Mouse (Mus musculus): ENCODE measurements around the gene Mcm3ap. TPM values are rescaled to one million over a fixed set of nuclear protein-coding genes. Genes with fewer than 3 reads are reported as not detected.

Gene Mcm3ap
- polyA plus RNA-seq, 1 experiment from 2014 or later: 75.1 TPM

DNA sequence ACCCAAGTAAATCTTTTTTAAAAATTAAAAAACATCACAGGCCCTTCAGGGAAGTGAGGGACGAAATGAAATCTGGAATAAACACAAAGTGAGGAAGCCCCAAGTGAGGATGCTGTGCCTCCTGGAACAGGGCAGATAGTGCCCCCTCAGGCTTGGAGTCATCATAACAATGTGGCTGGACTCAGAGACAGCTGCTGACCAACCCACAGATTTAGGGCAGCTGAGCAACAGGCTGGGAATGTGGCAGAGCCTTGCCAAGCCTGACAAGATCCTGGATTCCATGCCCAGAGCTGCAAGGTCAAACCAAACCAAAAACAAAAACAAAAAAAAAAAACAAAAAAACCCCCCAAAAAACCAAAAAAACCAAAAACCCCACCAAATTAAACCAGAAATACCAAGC, 7.5 kb upstream of the Mcm3ap start:
- no peak for ATAC-seq (ENCODE audit: low FRiP score, low read depth)

GRCm38 (mm10) chr10:76462312-76462711, 6.4 kb upstream of the Mcm3ap start:
- Histone ChIP-seq H3K27ac (no peak overlapping the region), H3K4me2 (replicated peaks) (no peak overlapping the region), H3K36me3 (peaks cover 18% of the 10 kb centered on the region; the same call in 1 of the 2 replicates), H3K27me3 (replicated peaks) (no peaks in the 10 kb centered on the region), H3K4me1 (no peaks in the 10 kb centered on the region), H3K4me3 (no peak overlapping the region), H3K9me3 (0 out of 2 replicates have a peak, but pooled peaks cover 5% of the 10 kb centered on the region), H3K9ac (no peak overlapping the region)
- no peak for ATAC-seq (ENCODE audit: low FRiP score, low read depth)
- WGBS: 97% methylated on average over 7 of the region's 7 CpGs

More for the DNA sequence above, 7.5 kb upstream of the Mcm3ap start:
- H3K4me1 ChIP-seq: no peaks in the 10 kb centered on the region
- WGBS: 93% methylated on average over 1 of the region's 1 CpGs
- no peak overlapping the region for H3K9ac ChIP-seq
- H3K9me3 ChIP-seq: 0 out of 2 replicates have a peak, but pooled peaks cover 5% of the 10 kb centered on the region
- no peak overlapping the region for H3K4me3 ChIP-seq
- no peaks in the 10 kb centered on the region for H3K27me3 ChIP-seq (replicated peaks)
- H3K4me2 ChIP-seq (replicated peaks): no peak overlapping the region
- peaks cover 18% of the 10 kb centered on the region; the same call in 1 of the 2 replicates for H3K36me3 ChIP-seq
- H3K27ac ChIP-seq: no peak overlapping the region

GRCm38 (mm10) chr10:76462721-76463120, 6.0 kb upstream of the Mcm3ap start:
- peaks cover 18% of the 10 kb centered on the region; the same call in 1 of the 2 replicates for H3K36me3 ChIP-seq
- 0 out of 2 replicates have a peak, but pooled peaks cover 5% of the 10 kb centered on the region for H3K9me3 ChIP-seq
- no peaks in the 10 kb centered on the region for H3K27me3 ChIP-seq (replicated peaks)
- H3K4me2 ChIP-seq (replicated peaks): no peak overlapping the region
- WGBS: 92% methylated on average over 6 of the region's 6 CpGs
- H3K27ac ChIP-seq: no peak overlapping the region
- no peak overlapping the region for H3K4me3 ChIP-seq
- no peak for ATAC-seq (ENCODE audit: low FRiP score, low read depth)
- no peaks in the 10 kb centered on the region for H3K4me1 ChIP-seq
- no peak overlapping the region for H3K9ac ChIP-seq

GRCm38 (mm10) chr10:76473759-76474158, 5.0 kb downstream of the Mcm3ap start:
- no peak for ATAC-seq (ENCODE audit: low FRiP score, low read depth)
- no peak overlapping the region for H3K27ac ChIP-seq
- no peak overlapping the region for H3K4me2 ChIP-seq (replicated peaks)
- H3K4me1 ChIP-seq: peaks cover 4% of the 10 kb centered on the region; the same call in 1 of the 2 replicates
- no peak overlapping the region for H3K9ac ChIP-seq
- no peak overlapping the region for H3K4me3 ChIP-seq
- H3K27me3 ChIP-seq (replicated peaks): no peaks in the 10 kb centered on the region
- no peaks in the 10 kb centered on the region for H3K9me3 ChIP-seq
- 91% methylated on average over 5 of the region's 5 CpGs for WGBS
- peaks cover 67% of the 10 kb centered on the region for H3K36me3 ChIP-seq

GRCm38 (mm10) chr10:76480851-76481250, 12.1 kb downstream of the Mcm3ap start:
- WGBS: 95% methylated on average over 13 of the region's 13 CpGs
- ATAC-seq (ENCODE audit: low FRiP score, low read depth): no peak
- no peaks in the 10 kb centered on the region for H3K9me3 ChIP-seq
- no peaks in the 10 kb centered on the region for H3K4me1 ChIP-seq
- H3K9ac ChIP-seq: no peak overlapping the region
- H3K4me3 ChIP-seq: no peak overlapping the region
- no peak overlapping the region for H3K27ac ChIP-seq
- H3K36me3 ChIP-seq: peaks cover 95% of the 10 kb centered on the region
- no peak overlapping the region for H3K4me2 ChIP-seq (replicated peaks)
- no peaks in the 10 kb centered on the region for H3K27me3 ChIP-seq (replicated peaks)

DNA sequence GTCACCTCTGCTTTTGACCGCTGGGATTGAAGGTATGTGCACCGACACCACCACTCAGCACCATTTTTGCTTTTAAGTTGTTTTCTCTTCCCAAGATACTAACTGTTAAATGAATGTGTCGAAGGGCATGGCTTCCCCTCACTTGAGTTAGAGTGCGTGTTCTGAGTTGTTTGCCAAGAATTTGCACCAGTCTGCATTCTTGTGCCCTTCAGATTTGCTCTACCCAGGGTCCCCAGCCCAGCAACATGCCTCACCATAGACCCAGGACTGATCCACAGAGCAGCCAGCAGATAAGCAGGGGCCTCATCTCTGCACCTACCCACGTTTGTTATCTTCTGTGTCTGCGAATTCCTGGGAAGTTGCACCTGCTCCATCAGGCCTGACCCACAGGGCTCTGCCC, 12.8 kb downstream of the Mcm3ap start:
- Histone ChIP-seq H3K27me3 (replicated peaks) (no peaks in the 10 kb centered on the region), H3K4me1 (no peaks in the 10 kb centered on the region), H3K9ac (no peak overlapping the region), H3K36me3 (peaks cover 95% of the 10 kb centered on the region), H3K9me3 (no peaks in the 10 kb centered on the region), H3K4me2 (replicated peaks) (no peak overlapping the region), H3K27ac (no peak overlapping the region), H3K4me3 (no peak overlapping the region)
- WGBS: 94% methylated on average over 6 of the region's 6 CpGs
- ATAC-seq (ENCODE audit: low FRiP score, low read depth): no peak

DNA sequence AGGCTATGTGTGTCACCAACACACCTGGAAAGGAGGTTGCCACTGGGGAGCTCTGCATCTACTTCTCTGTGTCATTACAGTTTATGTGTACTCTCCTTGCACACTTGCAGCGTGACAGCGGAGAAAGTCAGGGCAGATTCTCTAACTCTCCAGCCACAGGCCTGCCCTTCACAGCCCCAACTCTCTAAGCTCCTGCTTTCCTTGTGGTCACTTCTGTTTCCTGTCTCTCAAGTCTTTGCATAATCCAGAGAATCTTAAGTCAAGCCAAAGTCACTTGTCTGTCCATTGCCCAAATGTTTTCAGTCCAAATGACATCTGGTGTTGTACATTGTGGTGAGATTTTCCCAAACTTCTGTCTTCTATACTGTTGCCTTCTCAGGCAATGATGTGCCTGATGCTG, 17.6 kb downstream of the Mcm3ap start:
- Histone ChIP-seq H3K9ac (no peak overlapping the region), H3K9me3 (no peaks in the 10 kb centered on the region), H3K4me3 (no peak overlapping the region), H3K4me2 (replicated peaks) (no peak overlapping the region), H3K27me3 (replicated peaks) (no peaks in the 10 kb centered on the region), H3K4me1 (no peaks in the 10 kb centered on the region), H3K27ac (no peak overlapping the region), H3K36me3 (peaks cover 96% of the 10 kb centered on the region)
- 90% methylated on average over 2 of the region's 2 CpGs for WGBS
- ATAC-seq (ENCODE audit: low FRiP score, low read depth): no peak

GRCm38 (mm10) chr10:76488265-76488664, 19.5 kb downstream of the Mcm3ap start:
- no peaks in the 10 kb centered on the region for H3K9me3 ChIP-seq
- H3K36me3 ChIP-seq: peaks cover 90% of the 10 kb centered on the region
- no peak for ATAC-seq (ENCODE audit: low FRiP score, low read depth)
- H3K27ac ChIP-seq: no peak overlapping the region
- 92% methylated on average over 8 of the region's 8 CpGs for WGBS
- H3K27me3 ChIP-seq (replicated peaks): no peaks in the 10 kb centered on the region
- no peak overlapping the region for H3K9ac ChIP-seq
- no peak overlapping the region for H3K4me2 ChIP-seq (replicated peaks)
- no peak overlapping the region for H3K4me3 ChIP-seq
- H3K4me1 ChIP-seq: no peaks in the 10 kb centered on the region

DNA sequence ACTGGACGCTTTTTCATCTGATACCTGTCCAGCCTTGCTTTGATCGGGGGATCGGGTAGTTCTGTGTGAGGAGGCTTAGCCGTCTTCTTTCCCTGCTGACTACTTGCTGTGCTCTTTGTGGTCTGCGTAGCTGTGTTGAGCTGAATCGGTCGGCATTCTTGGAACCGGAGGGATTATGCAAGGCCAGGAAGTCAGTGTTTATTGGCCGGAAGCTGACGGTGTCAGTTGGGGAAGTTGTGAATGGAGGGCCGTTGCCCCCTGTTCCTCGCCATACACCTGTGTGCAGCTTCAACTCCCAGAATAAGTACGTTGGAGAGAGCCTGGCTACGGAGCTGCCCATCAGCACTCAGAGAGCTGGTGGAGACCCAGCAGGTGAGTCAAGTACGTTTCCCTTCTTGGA, 20.5 kb downstream of the Mcm3ap start:
- Histone ChIP-seq H3K36me3 (peaks cover 90% of the 10 kb centered on the region), H3K9me3 (no peaks in the 10 kb centered on the region), H3K4me1 (no peaks in the 10 kb centered on the region), H3K4me2 (replicated peaks) (no peak overlapping the region), H3K27ac (no peak overlapping the region), H3K4me3 (no peak overlapping the region), H3K27me3 (replicated peaks) (no peaks in the 10 kb centered on the region), H3K9ac (no peak overlapping the region)
- no peak for ATAC-seq (ENCODE audit: low FRiP score, low read depth)
- WGBS: 96% methylated on average over 15 of the region's 15 CpGs

DNA sequence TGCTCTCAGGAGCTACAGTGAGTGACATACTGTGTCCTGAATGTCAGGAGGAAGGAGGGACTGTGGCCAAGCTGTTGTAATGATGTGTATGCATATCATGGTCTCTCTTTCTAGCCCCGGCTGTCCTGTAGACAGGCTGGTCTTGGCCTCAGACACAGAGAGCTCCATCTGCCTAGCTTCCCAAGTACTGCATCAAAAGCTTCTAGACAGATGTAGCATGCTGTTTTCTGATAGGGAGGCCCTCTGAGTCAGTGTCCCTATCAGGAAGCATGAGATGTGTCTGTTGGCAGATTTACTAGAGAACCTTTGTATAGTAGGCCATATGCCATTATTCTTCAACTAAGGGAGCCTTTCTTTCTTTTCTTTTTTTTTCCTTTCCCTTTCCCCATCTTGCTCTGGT, 24.8 kb downstream of the Mcm3ap start:
- Histone ChIP-seq H3K9ac (no peak overlapping the region), H3K36me3 (peaks cover 83% of the 10 kb centered on the region), H3K4me2 (replicated peaks) (no peak overlapping the region)

GRCm38 (mm10) chr10:76495501-76495900, 26.8 kb downstream of the Mcm3ap start:
- Histone ChIP-seq H3K9me3 (no peaks in the 10 kb centered on the region), H3K4me1 (no peaks in the 10 kb centered on the region), H3K27ac (no peak overlapping the region), H3K36me3 (peaks cover 84% of the 10 kb centered on the region), H3K27me3 (replicated peaks) (no peaks in the 10 kb centered on the region), H3K4me2 (replicated peaks) (no peak overlapping the region), H3K4me3 (no peak overlapping the region), H3K9ac (no peak overlapping the region)
- 95% methylated on average over 6 of the region's 6 CpGs for WGBS
- ATAC-seq (ENCODE audit: low FRiP score, low read depth): no peak

More for the DNA sequence above, 24.8 kb downstream of the Mcm3ap start:
- Histone ChIP-seq H3K27me3 (replicated peaks) (no peaks in the 10 kb centered on the region), H3K27ac (no peak overlapping the region), H3K4me1 (no peaks in the 10 kb centered on the region), H3K9me3 (no peaks in the 10 kb centered on the region), H3K4me3 (no peak overlapping the region)
- no peak for ATAC-seq (ENCODE audit: low FRiP score, low read depth)
- 78% methylated on average over 1 of the region's 1 CpGs for WGBS

DNA sequence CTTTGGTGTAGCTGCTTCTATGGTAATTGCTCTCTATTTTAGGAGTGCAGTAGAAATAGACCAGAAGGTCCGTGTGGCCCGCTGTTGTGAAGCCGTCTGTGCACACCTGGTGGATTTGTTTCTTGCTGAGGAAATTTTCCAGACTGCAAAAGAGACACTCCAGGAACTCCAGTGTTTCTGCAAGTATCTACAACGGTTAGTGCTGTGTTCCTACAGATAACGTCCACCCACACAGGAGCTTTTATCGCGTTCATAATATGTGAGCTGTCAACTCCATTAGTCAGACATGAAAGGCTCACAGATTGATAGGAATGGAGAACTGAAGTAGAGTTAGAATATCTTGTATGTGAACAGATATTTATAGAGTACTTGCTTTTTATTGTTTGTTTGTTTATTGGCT, 27.6 kb downstream of the Mcm3ap start:
- Histone ChIP-seq H3K36me3 (peaks cover 84% of the 10 kb centered on the region), H3K27me3 (replicated peaks) (no peaks in the 10 kb centered on the region), H3K4me2 (replicated peaks) (no peak overlapping the region), H3K27ac (no peak overlapping the region), H3K9me3 (no peaks in the 10 kb centered on the region), H3K9ac (no peak overlapping the region), H3K4me3 (no peak overlapping the region), H3K4me1 (no peaks in the 10 kb centered on the region)
- 96% methylated on average over 7 of the region's 7 CpGs for WGBS
- ATAC-seq (ENCODE audit: low FRiP score, low read depth): no peak

DNA sequence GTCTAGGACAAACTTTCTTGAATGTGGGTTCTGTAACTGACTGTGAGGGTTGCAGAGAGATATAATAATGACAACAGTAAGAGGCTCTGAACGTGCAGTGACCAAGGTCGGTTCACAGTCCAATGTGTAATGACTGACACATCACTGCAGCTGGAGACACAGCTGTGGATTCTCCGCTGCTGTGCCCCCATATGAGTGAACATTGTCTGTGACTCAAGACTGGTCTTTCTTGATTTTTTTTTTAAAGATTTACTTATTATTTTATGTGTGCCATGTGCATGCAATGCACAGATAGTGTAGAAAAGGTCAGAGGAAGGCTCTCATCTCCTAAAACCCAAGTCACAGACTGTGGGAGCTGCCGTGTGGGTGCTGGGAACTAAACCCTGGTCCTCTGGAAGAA, 28.8 kb downstream of the Mcm3ap start:
- H3K9me3 ChIP-seq: no peaks in the 10 kb centered on the region
- H3K9ac ChIP-seq: no peak overlapping the region
- ATAC-seq (ENCODE audit: low FRiP score, low read depth): no peak
- no peak overlapping the region for H3K4me2 ChIP-seq (replicated peaks)
- no peak overlapping the region for H3K27ac ChIP-seq
- H3K36me3 ChIP-seq: peaks cover 91% of the 10 kb centered on the region
- no peaks in the 10 kb centered on the region for H3K27me3 ChIP-seq (replicated peaks)
- H3K4me3 ChIP-seq: no peak overlapping the region
- H3K4me1 ChIP-seq: no peaks in the 10 kb centered on the region
- WGBS: 98% methylated on average over 4 of the region's 4 CpGs

Measured in neural tube, embryonic 12.5 days (tissue).